Mouse (Mus musculus) liver, postnatal 0 days (tissue): ENCODE results near the gene Wdr72.

Source experiments
- CTCF ChIP-seq: sonication (generic); IDR thresholded peaks from 2 replicates; pipeline ENCODE4 v1.5.1; 2016; ENCODE audit warnings: antibody characterized with exemption, low read depth
- EP300 ChIP-seq: IDR thresholded peaks from 2 replicates; pipeline ENCODE4 v1.6.1; 2016; ENCODE audit warnings: antibody characterized with exemption, low read depth, mild to moderate bottlenecking

GRCm38 (mm10) chr9:74075958-74076357 lies 34.2 kb upstream of the Wdr72 start:
- TF ChIP-seq EP300 (no peak), CTCF (no peak)
